Mouse (Mus musculus) stomach, embryonic 15.5 days (tissue): ENCODE measurements at regions not wholly inside any gene's neighbourhood (a gene's known extent, or its start where the extent isn't known, plus 50 kb on each side); places are given as distances from the start of the nearest gene placed in this dataset.

Experiments
- ATAC-seq: fragments of 200-750 bp; cut with Nextera tagmentation; 2 replicates; pipeline ENCODE4 v1.8.0; 2017; ENCODE audit warnings: low read depth, moderate number of reproducible peaks, moderate TSS enrichment; ENCODE audit not compliant: insufficient read depth, low FRiP score
- H3K27ac ChIP-seq: fragments of 300-500 bp; sonication (generic); 2 replicates; pipeline ENCODE4 v1.5.1; 2015; ENCODE audit warnings: mild to moderate bottlenecking, inconsistent platforms
- H3K27me3 ChIP-seq: fragments of 300-500 bp; sonication (generic); replicated peaks from 2 replicates; pipeline ENCODE4 v1.6.1; 2015; ENCODE audit warnings: inconsistent platforms
- H3K36me3 ChIP-seq: fragments of 300-500 bp; sonication (generic); 2 replicates; pipeline ENCODE4 v1.6.1; 2015; ENCODE audit warnings: inconsistent platforms
- H3K4me1 ChIP-seq: fragments of 300-500 bp; sonication (generic); 2 replicates; pipeline ENCODE4 v1.6.1; 2015; ENCODE audit warnings: inconsistent platforms
- H3K4me2 ChIP-seq: fragments of 300-500 bp; sonication (generic); 2 replicates; pipeline ENCODE4 v1.6.1; 2015; ENCODE audit warnings: mild to moderate bottlenecking, inconsistent platforms
- H3K4me3 ChIP-seq: fragments of 300-500 bp; sonication (generic); replicated peaks from 2 replicates; pipeline ENCODE4 v1.5.1; 2015; ENCODE audit warnings: inconsistent platforms
- H3K9ac ChIP-seq: fragments of 300-500 bp; sonication (generic); 2 replicates; pipeline ENCODE4 v1.6.1; 2015; ENCODE audit warnings: inconsistent platforms
- H3K9me3 ChIP-seq: fragments of 300-500 bp; sonication (generic); 2 replicates; pipeline ENCODE4 v1.6.1; 2016; ENCODE audit warnings: inconsistent platforms
- WGBS: fragments of 180-500 bp; shearing (Covaris S2); methylation state at CpG from one replicate; pipeline ENCODE4 v1.1.7; 2015; 5-methylcytosine and 5-hydroxymethylcytosine counted together

GRCm38 (mm10) chr4:131685544-131685943 lies 152.5 kb downstream of the Ptpru start:
- no peaks in the 10 kb centered on the region for H3K9me3 ChIP-seq
- no peak for ATAC-seq
- 80% methylated on average over 4 of the region's 4 CpGs for WGBS
- H3K9ac ChIP-seq, result no peak overlapping the region
- H3K36me3 ChIP-seq, result no peaks in the 10 kb centered on the region
- no peaks in the 10 kb centered on the region for H3K27me3 ChIP-seq
- no peak overlapping the region for H3K4me3 ChIP-seq
- no peak overlapping the region for H3K4me2 ChIP-seq
- H3K4me1 ChIP-seq, result no peaks in the 10 kb centered on the region
- H3K27ac ChIP-seq, result no peak overlapping the region

GRCm38 (mm10) chr4:131694232-131694631 lies 143.9 kb downstream of the Ptpru start:
- Histone ChIP-seq H3K27me3 (no peaks in the 10 kb centered on the region), H3K9ac (no peak overlapping the region), H3K27ac (no peak overlapping the region), H3K4me1 (0 out of 2 replicates have a peak, but pooled peaks cover 4% of the 10 kb centered on the region), H3K4me3 (no peak overlapping the region), H3K36me3 (no peaks in the 10 kb centered on the region), H3K4me2 (no peak overlapping the region), H3K9me3 (no peaks in the 10 kb centered on the region)
- 13% methylated on average over 5 of the region's 5 CpGs for WGBS
- ATAC-seq, result no peak

GRCm38 (mm10) chr4:131695941-131696912 lies 141.9 kb downstream of the Ptpru start:
- peak; percentile 27; the same call in 1 of the 2 replicates for ATAC-seq
- 45% methylated on average over 26 of the region's 26 CpGs for WGBS
- H3K27me3 ChIP-seq, result no peaks in the 10 kb centered on the region
- no peaks in the 10 kb centered on the region for H3K36me3 ChIP-seq
- 0 out of 2 replicates have a peak, but pooled peaks cover 4% of the 10 kb centered on the region for H3K4me1 ChIP-seq
- H3K27ac ChIP-seq, result no peak overlapping the region
- H3K9ac ChIP-seq, result no peak overlapping the region
- H3K4me3 ChIP-seq, result no peak overlapping the region
- H3K9me3 ChIP-seq, result no peaks in the 10 kb centered on the region
- H3K4me2 ChIP-seq, result peak overlapping the region; percentile 29; the same call in 1 of the 2 replicates
